Mouse (Mus musculus) C2C12 (cell line): ENCODE results near the gene Smpd3.

Experiments
- CEBPB ChIP-seq: IDR thresholded peaks from one replicate; pipeline ENCODE4 v1.6.1; 2011; ENCODE audit warnings: low read depth, mild to moderate bottlenecking, control low read depth, moderate library complexity
- CTCF ChIP-seq: IDR thresholded peaks from one replicate; pipeline ENCODE4 v1.5.1; 2011; ENCODE audit not compliant: control insufficient read depth, insufficient read depth, insufficient read length
- FOSL1 ChIP-seq: IDR thresholded peaks from one replicate; pipeline ENCODE4 v1.8.0; 2011; ENCODE audit warnings: mild to moderate bottlenecking, low read length; ENCODE audit not compliant: poor library complexity, insufficient read depth, severe bottlenecking
- MAX ChIP-seq: IDR thresholded peaks from one replicate; pipeline ENCODE4 v1.6.1; 2011; ENCODE audit warnings: mild to moderate bottlenecking, control low read depth
- MYOD1 ChIP-seq: IDR thresholded peaks from one replicate; pipeline ENCODE4 v1.6.1; 2011; ENCODE audit warnings: low read depth; ENCODE audit not compliant: control insufficient read depth, insufficient read length
- MYOG ChIP-seq: IDR thresholded peaks from one replicate; pipeline ENCODE4 v1.6.1; 2011; ENCODE audit not compliant: control insufficient read depth, insufficient read length; ENCODE audit errors: extremely low read depth
- USF1 ChIP-seq: IDR thresholded peaks from one replicate; pipeline ENCODE4 v1.6.1; 2011; ENCODE audit warnings: low read depth, mild to moderate bottlenecking, control low read depth, moderate library complexity

GRCm38 (mm10) chr8:106364278-106364677, 26.5 kb upstream of the Smpd3 start:
- TF ChIP-seq CTCF: no peak
- no peak for TF ChIP-seq MAX
- TF ChIP-seq MYOG: no peak
- no peak for TF ChIP-seq USF1
- no peak for TF ChIP-seq CEBPB
- no peak for TF ChIP-seq MYOD1
- TF ChIP-seq FOSL1: no peak
